Mouse (Mus musculus) heart, embryonic 16.5 days (tissue): ENCODE measurements at regions not wholly inside any gene's neighbourhood (a gene's known extent, or its start where the extent isn't known, plus 50 kb on each side); places are given as distances from the start of the nearest gene placed in this dataset. TPM values are rescaled to one million over a fixed set of nuclear protein-coding genes. Genes with fewer than 3 reads are reported as not detected.

ENCODE experiments used
- ATAC-seq: fragments of 200-750 bp; cut with Nextera tagmentation; replicated peaks from 2 replicates; pipeline ENCODE4 v1.8.0; 2017; ENCODE audit warnings: moderate number of reproducible peaks; ENCODE audit not compliant: insufficient read depth, low FRiP score; ENCODE audit errors: extremely low read depth
- H3K27ac ChIP-seq: fragments of 300-500 bp; sonication (generic); 2 replicates; pipeline ENCODE4 v1.5.1; 2014; ENCODE audit warnings: mild to moderate bottlenecking, low read length, control low read depth, moderate library complexity
- H3K27me3 ChIP-seq: fragments of 300-500 bp; sonication (generic); 2 replicates; pipeline ENCODE4 v1.6.1; 2014; ENCODE audit warnings: low read length, mixed read lengths; ENCODE audit not compliant: control insufficient read depth, insufficient read depth
- H3K36me3 ChIP-seq: fragments of 300-500 bp; sonication (generic); 2 replicates; pipeline ENCODE4 v1.6.1; 2014; ENCODE audit not compliant: control insufficient read depth, insufficient read depth
- H3K4me1 ChIP-seq: fragments of 300-500 bp; sonication (generic); 2 replicates; pipeline ENCODE4 v1.6.1; 2014; ENCODE audit warnings: low read length, mixed read lengths; ENCODE audit not compliant: control insufficient read depth, insufficient read depth
- H3K4me2 ChIP-seq: fragments of 300-500 bp; sonication (generic); 2 replicates; pipeline ENCODE4 v1.6.1; 2014; ENCODE audit warnings: low read depth, mild to moderate bottlenecking, control low read depth, low read length
- H3K4me3 ChIP-seq: fragments of 300-500 bp; sonication (generic); 2 replicates; pipeline ENCODE4 v1.5.1; 2014; ENCODE audit warnings: mild to moderate bottlenecking, control low read depth, low read length
- H3K9ac ChIP-seq: fragments of 300-500 bp; sonication (generic); 2 replicates; pipeline ENCODE4 v1.6.1; 2014; ENCODE audit warnings: low read length, control low read depth
- H3K9me3 ChIP-seq: fragments of 300-500 bp; sonication (generic); replicated peaks from 2 replicates; pipeline ENCODE4 v1.6.1; 2016; ENCODE audit warnings: low read length; ENCODE audit not compliant: control insufficient read depth
- WGBS: fragments of 180-500 bp; shearing (Covaris S2); extraction: QIAGEN DNeasy Blood & Tissue Kit; methylation state at CpG from one replicate; pipeline ENCODE4 v1.1.7; 2014; 5-methylcytosine and 5-hydroxymethylcytosine counted together
- microRNA-seq: library from miRNA; unstranded; fragments of <30 nt; microRNA quantifications from one replicate; pipeline ENCODE4, GENCODE M21; 2017

DNA sequence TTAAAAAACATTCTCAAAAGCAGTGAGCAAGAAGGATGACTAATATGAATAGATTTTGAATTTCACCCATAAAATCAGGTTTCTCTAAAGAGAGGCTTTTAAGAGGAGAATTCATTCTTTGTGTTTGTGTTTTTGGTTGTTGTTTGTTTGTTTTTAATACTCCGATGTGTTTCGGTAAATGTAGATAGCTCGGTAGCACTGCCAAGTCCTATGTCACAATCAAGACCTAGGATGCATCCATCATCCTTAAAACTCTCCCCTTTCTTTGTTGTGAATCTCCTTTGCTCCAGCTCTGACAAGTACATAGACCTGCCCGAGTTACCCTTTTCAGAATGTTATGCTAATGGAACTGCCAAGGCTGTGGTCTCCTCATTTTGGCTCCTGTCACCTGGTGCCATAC is 1126.2 kb upstream of the A1bg start:
- H3K9ac ChIP-seq, result no peak overlapping the region
- H3K4me2 ChIP-seq, result no peak overlapping the region
- H3K27me3 ChIP-seq, result no peaks in the 10 kb centered on the region
- H3K9me3 ChIP-seq, result peaks cover 4% of the 10 kb centered on the region; the same call in 1 of the 2 replicates
- H3K36me3 ChIP-seq, result peaks cover 3% of the 10 kb centered on the region; the same call in 1 of the 2 replicates
- no peak for ATAC-seq
- peaks cover 2% of the 10 kb centered on the region; the same call in 1 of the 2 replicates for H3K4me1 ChIP-seq
- no peak overlapping the region for H3K27ac ChIP-seq
- H3K4me3 ChIP-seq, result no peak overlapping the region
- whole genome bisulfite sequencing, result 69% methylated on average over 4 of the region's 4 CpGs

DNA sequence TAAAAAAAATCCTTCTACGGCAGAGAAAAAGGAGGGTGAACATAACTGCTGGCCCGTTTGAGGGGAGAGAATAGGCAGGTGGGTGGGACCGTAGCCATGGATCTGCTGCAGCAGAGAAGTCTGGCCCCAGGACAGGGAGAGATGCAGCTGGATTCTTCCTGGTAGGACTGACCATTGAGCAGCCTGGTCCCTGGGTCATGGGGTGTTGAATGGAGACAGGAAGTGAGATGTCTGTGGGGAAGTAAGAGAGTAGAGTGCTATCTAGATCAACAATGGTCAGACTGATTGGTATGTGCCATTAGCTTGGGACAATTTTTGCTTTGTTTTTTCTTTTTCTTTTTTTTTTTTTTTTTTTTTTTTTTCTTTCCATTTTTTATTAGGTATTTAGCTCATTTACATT is 1123.5 kb upstream of the A1bg start:
- peaks cover 4% of the 10 kb centered on the region; the same call in 1 of the 2 replicates for H3K9me3 ChIP-seq
- peaks cover 3% of the 10 kb centered on the region; the same call in 1 of the 2 replicates for H3K36me3 ChIP-seq
- no peak overlapping the region for H3K9ac ChIP-seq
- no peak overlapping the region for H3K4me2 ChIP-seq
- 73% methylated on average over 3 of the region's 3 CpGs for WGBS
- no peak overlapping the region for H3K27ac ChIP-seq
- H3K27me3 ChIP-seq, result no peaks in the 10 kb centered on the region
- no peak overlapping the region for H3K4me3 ChIP-seq
- no peak for ATAC-seq
- no peaks in the 10 kb centered on the region for H3K4me1 ChIP-seq

DNA sequence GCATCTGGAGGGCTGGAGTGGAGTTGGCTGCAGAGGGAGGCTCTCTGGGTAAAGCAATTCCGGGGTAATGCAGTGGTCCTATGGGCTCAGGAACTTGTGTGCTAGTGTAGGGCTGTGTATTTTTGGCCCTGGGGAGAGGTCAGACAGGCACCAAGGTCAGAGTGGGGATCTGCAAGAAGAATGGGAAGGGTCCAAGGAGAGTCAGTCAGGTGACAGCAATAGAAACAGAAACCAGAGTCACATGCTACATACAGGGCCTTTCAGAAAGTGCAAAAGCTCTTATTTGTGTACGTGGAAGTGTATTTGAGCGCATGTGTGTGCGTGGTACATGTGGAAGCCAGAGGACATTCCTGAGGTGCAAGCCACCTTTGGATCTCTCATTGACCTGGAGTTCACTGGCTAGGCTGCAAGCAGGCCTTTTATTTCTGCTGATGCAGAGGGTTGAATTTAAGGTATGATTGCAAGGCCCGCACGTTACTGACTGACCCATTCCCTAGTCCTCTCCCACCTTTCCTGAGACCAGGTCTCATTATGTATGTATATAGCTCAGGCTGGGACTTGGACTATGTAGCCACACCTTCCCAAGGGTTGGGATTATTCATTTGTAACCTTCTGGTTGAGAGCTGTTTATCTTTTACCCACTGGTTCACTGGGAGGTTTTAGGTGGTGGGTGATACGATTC is 1122.0 kb upstream of the A1bg start:
- H3K4me2 ChIP-seq, result no peak overlapping the region
- no peaks in the 10 kb centered on the region for H3K4me1 ChIP-seq
- no peaks in the 10 kb centered on the region for H3K9me3 ChIP-seq
- no peaks in the 10 kb centered on the region for H3K27me3 ChIP-seq
- no peaks in the 10 kb centered on the region for H3K36me3 ChIP-seq
- H3K4me3 ChIP-seq, result no peak overlapping the region
- no peak for ATAC-seq
- no peak overlapping the region for H3K9ac ChIP-seq
- 87% methylated on average over 7 of the region's 7 CpGs for WGBS
- no peak overlapping the region for H3K27ac ChIP-seq

DNA sequence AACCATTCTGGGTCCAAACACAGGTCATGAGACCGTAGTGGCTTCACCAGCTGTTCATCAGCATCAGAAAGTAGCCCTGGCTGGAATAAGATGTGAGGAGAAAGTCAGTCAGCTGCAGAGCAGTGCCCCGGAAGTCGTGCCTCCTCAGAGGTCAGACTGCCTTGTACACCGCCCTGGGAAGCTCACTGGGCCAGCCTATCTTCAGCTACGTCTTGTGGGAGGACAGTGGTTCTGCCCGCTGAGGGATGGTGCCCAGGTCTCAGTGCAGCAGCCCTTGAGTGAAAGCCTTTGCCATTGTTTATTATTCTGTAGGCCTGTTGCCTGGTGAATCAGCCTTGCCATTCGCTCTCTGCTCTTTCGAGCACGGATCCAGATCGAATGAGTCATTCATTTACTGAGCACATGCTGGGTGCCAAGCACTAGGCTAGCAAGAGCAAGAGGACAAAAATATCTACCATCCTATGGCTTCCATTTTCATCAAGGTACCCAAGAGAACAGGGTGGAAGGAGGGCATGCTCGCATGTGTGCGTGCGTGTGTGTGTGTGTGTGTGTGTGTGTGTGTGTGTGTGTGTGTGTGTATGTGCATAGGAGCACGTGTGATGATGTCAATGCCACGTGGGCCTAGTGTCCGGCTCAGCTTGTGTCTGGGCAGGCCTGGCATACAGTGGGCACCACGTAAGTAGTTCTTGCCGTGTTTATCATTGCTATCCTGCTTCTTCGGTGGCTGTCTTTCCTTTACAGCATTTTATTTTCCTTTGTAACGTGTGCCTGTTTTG is 1121.0 kb upstream of the A1bg start:
- Histone ChIP-seq H3K4me2 (no peak overlapping the region), H3K27me3 (no peaks in the 10 kb centered on the region), H3K9me3 (no peaks in the 10 kb centered on the region), H3K27ac (no peak overlapping the region), H3K4me3 (no peak overlapping the region), H3K9ac (no peak overlapping the region), H3K36me3 (no peaks in the 10 kb centered on the region), H3K4me1 (no peaks in the 10 kb centered on the region)
- 77% methylated on average over 20 of the region's 20 CpGs for WGBS
- no peak for ATAC-seq

GRCm38 (mm10) chr15:62042924-62043504 is 1120.2 kb upstream of the A1bg start:
- Histone ChIP-seq H3K36me3 (no peaks in the 10 kb centered on the region), H3K27ac (no peak overlapping the region), H3K4me2 (no peak overlapping the region), H3K9me3 (no peaks in the 10 kb centered on the region), H3K4me3 (no peak overlapping the region), H3K9ac (no peak overlapping the region), H3K4me1 (peaks cover 4% of the 10 kb centered on the region; the same call in 1 of the 2 replicates), H3K27me3 (no peaks in the 10 kb centered on the region)
- 70% methylated on average over 6 of the region's 6 CpGs for WGBS
- ATAC-seq, result no peak

Small RNA genes lying in the stretch of these regions (microRNA-seq; reads per million reads assigned to microRNA genes)
- not detected for gene Gm24810
